Mouse (Mus musculus): ENCODE data around the gene Arpc4. TPM values are rescaled to one million over a fixed set of nuclear protein-coding genes. Genes with fewer than 3 reads are reported as not detected.

Gene Arpc4
- polyA plus RNA-seq, 1 experiment = 87.2 TPM

DNA sequence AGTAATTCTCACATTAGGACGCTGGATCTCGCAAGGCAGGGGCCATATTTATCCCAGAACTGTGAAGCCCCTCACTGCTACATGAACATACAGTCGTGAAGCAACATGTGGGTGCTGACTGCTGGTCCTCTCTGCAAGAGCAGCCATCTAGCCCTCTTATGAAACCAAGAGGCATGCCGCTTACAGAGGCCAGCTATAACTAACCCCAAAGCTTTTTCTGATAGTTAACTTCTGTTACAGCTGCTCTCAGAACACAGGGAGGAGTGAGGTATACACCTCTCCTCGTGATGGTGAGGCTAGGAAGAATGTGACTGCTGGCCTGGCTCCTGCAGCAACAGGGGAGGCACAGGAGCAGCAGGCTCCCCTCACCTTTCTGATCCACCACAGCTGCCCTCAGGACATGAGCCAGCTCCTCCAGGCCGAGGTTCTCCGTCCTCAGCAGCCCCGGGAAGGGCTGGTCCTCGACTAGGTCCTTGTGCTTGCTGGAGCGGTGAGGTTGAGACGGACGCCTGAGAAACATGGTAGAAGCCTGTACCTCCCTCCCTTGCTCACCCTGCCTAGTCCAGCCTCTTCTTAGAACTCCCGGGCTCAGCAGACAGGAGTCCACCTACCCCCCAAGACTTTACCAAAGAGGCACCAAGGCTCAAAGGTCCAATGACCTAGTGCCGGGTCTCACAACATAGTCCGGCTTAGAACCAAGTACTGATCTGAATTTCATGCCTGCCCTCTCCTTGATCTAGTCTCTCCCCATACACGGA, 40.7 kb downstream of the Arpc4 start:
- Histone ChIP-seq H3K27ac (ENCODE audit: insufficient read depth, low read length) (no peak overlapping the region), H3K36me3 (ENCODE audit: control insufficient read depth, insufficient read depth, low read length) (no peaks in the 10 kb centered on the region), H3K4me1 (ENCODE audit: control insufficient read depth, insufficient read depth, insufficient read length) (peaks cover 7% of the 10 kb centered on the region; the same call in 1 of the 2 replicates), H3K27me3 (ENCODE audit: control insufficient read depth, insufficient read depth, low read length) (no peaks in the 10 kb centered on the region), H3K4me3 (ENCODE audit: extremely low read depth, insufficient read depth, insufficient read length) (peak overlapping the region; percentile 73)
- TF ChIP-seq POLR2A (IDR thresholded peaks at IDR 0.05; ENCODE audit: low read depth, low read length) (no peak), CTCF (IDR thresholded peaks at IDR 0.05; ENCODE audit: extremely low read depth, insufficient read depth, insufficient read length, insufficient replicate concordance) (no peak)
- DNase-seq (ENCODE audit: low read depth in 1 of 2, low spot score in 2 of 2) = peak in 1 of 2 experiments; percentile 19
- WGBS = 14% methylated on average over 16 of the region's 16 CpGs

- TF ChIP-seq POLR2A (IDR thresholded peaks at IDR 0.05; ENCODE audit: low read depth, low read length) (peak; percentile 48; the same call in 1 of the 2 replicates), CTCF (IDR thresholded peaks at IDR 0.05; ENCODE audit: extremely low read depth, insufficient read depth, insufficient read length, insufficient replicate concordance) (no peak)
- H3K4me1 ChIP-seq (ENCODE audit: control insufficient read depth, insufficient read depth, insufficient read length) = peaks cover 7% of the 10 kb centered on the region; the same call in 1 of the 2 replicates
- H3K27ac ChIP-seq (ENCODE audit: insufficient read depth, low read length) = no peak within 1 kb of the TSS
- WGBS = 0% methylated on average over 25 of the region's 25 CpGs
- H3K4me3 ChIP-seq (ENCODE audit: extremely low read depth, insufficient read depth, insufficient read length) = peak within 1 kb of the TSS; percentile 73
- DNase-seq (ENCODE audit: low read depth in 1 of 2, low spot score in 2 of 2) = peak; percentile 98 to 100
- H3K27me3 ChIP-seq (ENCODE audit: control insufficient read depth, insufficient read depth, low read length) = no peaks in the 10 kb centered on the region
- H3K36me3 ChIP-seq (ENCODE audit: control insufficient read depth, insufficient read depth, low read length) = no peaks in the 10 kb centered on the region
Observed at GRCm38 (mm10) chr6:113419199-113419587, 41.3 kb downstream of the Arpc4 start, which contains the start of gene Rpusd3. Gene Rpusd3 (minus strand): TSS chr6:113419340.

- Histone ChIP-seq H3K27me3 (ENCODE audit: control insufficient read depth, insufficient read depth, low read length) (no peaks in the 10 kb centered on the region), H3K4me3 (ENCODE audit: extremely low read depth, insufficient read depth, insufficient read length) (no peak overlapping the region), H3K27ac (ENCODE audit: insufficient read depth, low read length) (no peak overlapping the region), H3K4me1 (ENCODE audit: control insufficient read depth, insufficient read depth, insufficient read length) (peaks cover 7% of the 10 kb centered on the region; the same call in 1 of the 2 replicates), H3K36me3 (ENCODE audit: control insufficient read depth, insufficient read depth, low read length) (no peaks in the 10 kb centered on the region)
- DNase-seq (ENCODE audit: low read depth in 1 of 2, low spot score in 2 of 2) = no peak
- TF ChIP-seq POLR2A (IDR thresholded peaks at IDR 0.05; ENCODE audit: low read depth, low read length) = no peak
- TF ChIP-seq CTCF (IDR thresholded peaks at IDR 0.05; ENCODE audit: extremely low read depth, insufficient read depth, insufficient read length, insufficient replicate concordance) = no peak
- 61% methylated on average over 4 of the region's 4 CpGs for WGBS
Observed at GRCm38 (mm10) chr6:113423000-113423399, 45.1 kb downstream of the Arpc4 start.

DNA sequence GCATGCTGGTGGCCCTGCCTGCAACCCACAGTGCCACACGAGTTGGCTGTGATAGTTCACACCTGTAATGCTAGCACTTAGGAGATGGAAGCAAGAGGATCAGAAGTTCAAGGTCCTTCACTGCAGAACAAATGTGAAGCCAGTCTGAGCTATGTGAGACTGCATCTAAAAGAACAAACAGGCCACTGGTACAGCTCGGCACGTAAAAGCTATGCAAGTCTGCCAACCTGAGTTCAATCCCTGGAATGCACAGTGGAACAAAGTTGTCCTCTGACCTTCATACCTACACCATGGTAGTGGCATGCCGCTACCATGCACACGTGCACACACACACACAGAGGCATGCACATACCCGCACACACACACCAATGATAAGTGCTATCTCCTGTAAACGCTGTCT, 46.3 kb downstream of the Arpc4 start:
- H3K4me1 ChIP-seq (ENCODE audit: control insufficient read depth, insufficient read depth, insufficient read length) = 0 out of 2 replicates have a peak, but pooled peaks cover 3% of the 10 kb centered on the region
- no peak for TF ChIP-seq CTCF (IDR thresholded peaks at IDR 0.05; ENCODE audit: extremely low read depth, insufficient read depth, insufficient read length, insufficient replicate concordance)
- TF ChIP-seq POLR2A (IDR thresholded peaks at IDR 0.05; ENCODE audit: low read depth, low read length) = no peak
- no peaks in the 10 kb centered on the region for H3K27me3 ChIP-seq (ENCODE audit: control insufficient read depth, insufficient read depth, low read length)
- no peak overlapping the region for H3K27ac ChIP-seq (ENCODE audit: insufficient read depth, low read length)
- H3K4me3 ChIP-seq (ENCODE audit: extremely low read depth, insufficient read depth, insufficient read length) = no peak overlapping the region
- DNase-seq (ENCODE audit: low read depth in 1 of 2, low spot score in 2 of 2) = no peak
- 88% methylated on average over 7 of the region's 7 CpGs for WGBS
- no peaks in the 10 kb centered on the region for H3K36me3 ChIP-seq (ENCODE audit: control insufficient read depth, insufficient read depth, low read length)

DNA sequence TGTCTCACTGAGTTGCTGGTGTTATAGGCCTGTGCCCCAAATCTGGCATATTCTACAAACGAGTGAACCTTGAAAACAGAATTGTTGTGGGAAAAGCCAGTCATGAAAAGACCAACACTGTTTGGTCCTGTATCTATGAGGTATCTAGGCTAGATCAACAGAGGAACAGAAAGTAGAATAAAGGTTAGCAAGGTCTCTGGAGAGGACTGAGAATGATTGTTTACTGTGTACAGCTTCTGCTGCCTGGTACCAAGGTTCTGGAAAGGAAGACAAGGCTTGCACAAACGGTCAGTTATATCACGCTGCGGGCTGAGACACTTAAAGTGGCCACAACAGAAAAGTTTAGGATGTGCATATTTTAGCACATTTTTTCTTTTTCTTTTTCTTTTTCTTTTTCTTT, 48.8 kb downstream of the Arpc4 start:
- no peak overlapping the region for H3K27ac ChIP-seq (ENCODE audit: insufficient read depth, low read length)
- 89% methylated on average over 4 of the region's 4 CpGs for WGBS
- no peak for DNase-seq (ENCODE audit: low read depth in 1 of 2, low spot score in 2 of 2)
- H3K4me3 ChIP-seq (ENCODE audit: extremely low read depth, insufficient read depth, insufficient read length) = no peak overlapping the region
- no peaks in the 10 kb centered on the region for H3K4me1 ChIP-seq (ENCODE audit: control insufficient read depth, insufficient read depth, insufficient read length)
- TF ChIP-seq CTCF (IDR thresholded peaks at IDR 0.05; ENCODE audit: extremely low read depth, insufficient read depth, insufficient read length, insufficient replicate concordance) (no peak), POLR2A (IDR thresholded peaks at IDR 0.05; ENCODE audit: low read depth, low read length) (no peak)
- H3K27me3 ChIP-seq (ENCODE audit: control insufficient read depth, insufficient read depth, low read length) = no peaks in the 10 kb centered on the region
- H3K36me3 ChIP-seq (ENCODE audit: control insufficient read depth, insufficient read depth, low read length) = no peaks in the 10 kb centered on the region

GRCm38 (mm10) chr6:113427397-113427796, 49.5 kb downstream of the Arpc4 start:
- no peaks in the 10 kb centered on the region for H3K36me3 ChIP-seq (ENCODE audit: control insufficient read depth, insufficient read depth, low read length)
- peak in 1 of 2 experiments; percentile 14 for DNase-seq (ENCODE audit: low read depth in 1 of 2, low spot score in 2 of 2)
- no peaks in the 10 kb centered on the region for H3K27me3 ChIP-seq (ENCODE audit: control insufficient read depth, insufficient read depth, low read length)
- H3K4me3 ChIP-seq (ENCODE audit: extremely low read depth, insufficient read depth, insufficient read length) = no peak overlapping the region
- TF ChIP-seq CTCF (IDR thresholded peaks at IDR 0.05; ENCODE audit: extremely low read depth, insufficient read depth, insufficient read length, insufficient replicate concordance) = peak; percentile 28; the same call in 1 of the 2 replicates
- TF ChIP-seq POLR2A (IDR thresholded peaks at IDR 0.05; ENCODE audit: low read depth, low read length) = no peak
- 70% methylated on average over 3 of the region's 3 CpGs for WGBS
- no peak overlapping the region for H3K27ac ChIP-seq (ENCODE audit: insufficient read depth, low read length)
- no peaks in the 10 kb centered on the region for H3K4me1 ChIP-seq (ENCODE audit: control insufficient read depth, insufficient read depth, insufficient read length)

- WGBS = 92% methylated on average over 16 of the region's 16 CpGs
- H3K4me1 ChIP-seq (ENCODE audit: control insufficient read depth, insufficient read depth, insufficient read length) = no peaks in the 10 kb centered on the region
- no peaks in the 10 kb centered on the region for H3K27me3 ChIP-seq (ENCODE audit: control insufficient read depth, insufficient read depth, low read length)
- no peak for DNase-seq (ENCODE audit: low read depth in 1 of 2, low spot score in 2 of 2)
- H3K27ac ChIP-seq (ENCODE audit: insufficient read depth, low read length) = no peak overlapping the region
- no peaks in the 10 kb centered on the region for H3K36me3 ChIP-seq (ENCODE audit: control insufficient read depth, insufficient read depth, low read length)
- no peak overlapping the region for H3K4me3 ChIP-seq (ENCODE audit: extremely low read depth, insufficient read depth, insufficient read length)
- TF ChIP-seq POLR2A (IDR thresholded peaks at IDR 0.05; ENCODE audit: low read depth, low read length) = no peak
- TF ChIP-seq CTCF (IDR thresholded peaks at IDR 0.05; ENCODE audit: extremely low read depth, insufficient read depth, insufficient read length, insufficient replicate concordance) = no peak
Observed at GRCm38 (mm10) chr6:113428006-113428405, 50.1 kb downstream of the Arpc4 start.

All from spleen, adult 2 months (tissue).